In genomic region chr8:111714295-111714694, GRCm38 (mm10) we compare ENCODE assay signal across 24 mouse cellular contexts. TPM values are rescaled to one million over a fixed set of nuclear protein-coding genes. Genes with fewer than 3 reads are reported as not detected.
DNase-seq lines count a peak whose midpoint lies in the region; TF ChIP-seq lines count a peak whose summit lies in the region.
"Had no signal": no experiment of that assay in that cellular context is flagged by ENCODE, and none has a peak within 500 bp of the region (broad histone marks: within the 10 kb centered on the region; RNA-seq: fewer than 3 reads in every experiment).

No protein-coding gene starts in this region.

- peaks cover 60% of the 10 kb centered on the region for H3K79me2 ChIP-seq in C2C12 (ENCODE audit: control insufficient read depth, insufficient read depth)

- H3ac ChIP-seq in C2C12 (ENCODE audit: control insufficient read depth, insufficient read length, low read depth), result no peak overlapping the region

- peaks cover 95% of the 10 kb centered on the region for H3K36me3 ChIP-seq in C2C12 (ENCODE audit: control insufficient read depth, insufficient read depth)
- H3K36me3 ChIP-seq: G1E had no signal

- no peak for TF ChIP-seq CTCF in C2C12 (IDR thresholded peaks at IDR 0.05; ENCODE audit: control insufficient read depth, insufficient read depth, insufficient read length)
- TF ChIP-seq CTCF in embryonic fibroblast, embryonic 13.5 days (IDR thresholded peaks at IDR 0.05; ENCODE audit: borderline replicate concordance, insufficient read depth, low read length), result no peak

- H3K4me3 ChIP-seq in C2C12 (ENCODE audit: insufficient read depth, poor library complexity, severe bottlenecking), result no peak overlapping the region
- no peak overlapping the region for H3K4me3 ChIP-seq in embryonic fibroblast, embryonic 13.5 days (ENCODE audit: insufficient read depth, low read length)
- H3K4me3 ChIP-seq: heart, adult 2 months; hindbrain, embryonic 12.5 days had no signal

- no peaks in the 10 kb centered on the region for H3K27me3 ChIP-seq in C2C12 (ENCODE audit: control insufficient read depth, insufficient read depth, insufficient read length)
- H3K27me3 ChIP-seq: hindbrain, embryonic 12.5 days; Patski had no signal

- peaks cover 28% of the 10 kb centered on the region for H3K4me1 ChIP-seq in embryonic fibroblast, embryonic 13.5 days (ENCODE audit: control insufficient read depth, insufficient read depth, low read length)

- peak; percentile 23 for DNase-seq in cerebellum, adult 8-10 months
- DNase-seq in cerebellum, postnatal 10 days, result no peak
- DNase-seq in kidney, adult 11 months, result peak; percentile 9
- no peak for DNase-seq in kidney, adult 9 months
- DNase-seq in layer of hippocampus, adult 9-10 months (ENCODE audit: low spot score), result no peak
- DNase-seq in spleen, postnatal 14 days (ENCODE audit: low spot score in 2 of 2), result no peak
- DNase-seq: adrenal gland, adult 2 months; forebrain, postnatal 0 days; heart, adult 2 months; kidney, adult 2 months had no signal

- peak overlapping the region; percentile 4; the same call in 1 of the 2 replicates for H3K27ac ChIP-seq in embryonic fibroblast, embryonic 13.5 days (ENCODE audit: insufficient read depth, low read length)
- H3K27ac ChIP-seq: heart, adult 2 months had no signal

- no peak for TF ChIP-seq POLR2A in embryonic fibroblast, embryonic 13.5 days (IDR thresholded peaks at IDR 0.05; ENCODE audit: low read depth, low read length)

- H3K79me3 ChIP-seq in C2C12 (ENCODE audit: low read depth), result peaks cover 32% of the 10 kb centered on the region

TF ChIP-seq in C2C12, 6 proteins besides CTCF, POLR2A, EP300 and RAD21:
- TF ChIP-seq USF1 (IDR thresholded peaks at IDR 0.05; ENCODE audit: low read depth) (no peak), MYOD1 (IDR thresholded peaks at IDR 0.05; ENCODE audit: control insufficient read depth, insufficient read length, low read depth) (peak; percentile 55), FOSL1 (IDR thresholded peaks at IDR 0.05; ENCODE audit: insufficient read depth, low read length, poor library complexity, severe bottlenecking) (no peak)
TF ChIP-seq in C2C12: peak in this region for 1.

RNA-seq across cellular contexts. Expression of gene Ctrb1, which starts 23.5 kb away (rescaled TPM):
- 1.5 TPM for polyA plus RNA-seq in C2C12 (2012; fragmentation: generic; extraction: Trizol)
- polyA plus RNA-seq in embryonic fibroblast, embryonic 13.5 days (2011; ENCODE audit: insufficient read length, low read depth, missing spikeins), result not detected in 2 replicates
- polyA plus RNA-seq: embryonic facial prominence, embryonic 11.5 days; embryonic facial prominence, embryonic 14.5 days; forebrain, embryonic 11.5 days; forebrain, embryonic 14.5 days; forebrain, postnatal 0 days; G1E; heart, embryonic 11.5 days; heart, embryonic 14.5 days; heart, postnatal 0 days; hindbrain, embryonic 12.5 days; hindbrain, embryonic 16.5 days; inflammation-experienced regulatory T-cells, adult 6 months; Patski had no signal

RNA-seq across cellular contexts. Expression of gene Bcar1, which starts 29.3 kb away (rescaled TPM):
- polyA plus RNA-seq in C2C12 (2012; fragmentation: generic; extraction: Trizol), result 136 TPM
- polyA plus RNA-seq in embryonic fibroblast, embryonic 13.5 days (2011; ENCODE audit: insufficient read length, low read depth, missing spikeins), result 37.0 and 45.8 TPM in 2 replicates

Comparison
In these comparisons a context has a peak if more than half of its experiments do, and no peak if none do; other contexts are left out.
1. DNase-seq: peak in cerebellum, adult 8-10 months (single experiment) and kidney, adult 11 months (single experiment); none in cerebellum, postnatal 10 days (0 of 2), kidney, adult 9 months (single experiment), layer of hippocampus, adult 9-10 months (single experiment) and spleen, postnatal 14 days (0 of 2).